Mouse (Mus musculus): ENCODE results near the gene Elavl1.

DNA sequence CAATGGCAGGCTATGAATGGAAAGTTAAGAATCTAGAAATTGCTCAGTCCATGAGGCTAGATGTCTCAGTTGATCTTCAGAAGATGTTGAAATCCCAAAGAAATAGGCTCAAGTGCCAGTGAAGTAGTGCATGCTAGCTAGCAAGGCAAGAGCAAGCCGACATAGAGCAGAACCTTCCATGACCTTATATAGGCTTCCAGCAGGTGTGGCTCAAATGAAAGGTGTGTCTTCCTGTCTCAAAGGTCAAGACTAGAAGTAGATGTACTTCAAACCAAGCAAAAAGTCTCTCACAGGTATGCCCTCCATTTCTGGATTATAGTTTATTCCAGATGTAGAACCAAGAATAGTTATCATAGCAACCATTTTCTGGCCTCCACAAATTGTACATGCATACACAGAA is 8.8 kb upstream of the Elavl1 start:
- TF ChIP-seq POLR2A (IDR thresholded peaks at IDR 0.05; ENCODE audit: control insufficient read depth, extremely low read depth, insufficient read depth, low read length, poor library complexity) = no peak
- no peak for TF ChIP-seq CTCF (IDR thresholded peaks at IDR 0.05; ENCODE audit: borderline replicate concordance, control insufficient read depth, extremely low read depth, insufficient read depth, low read length, poor library complexity)

Data from thymus, adult 2 months (tissue).